Mouse (Mus musculus) liver, embryonic 11.5 days (tissue): ENCODE data around the gene Ptprm. TPM values are rescaled to one million over a fixed set of nuclear protein-coding genes. Genes with fewer than 3 reads are reported as not detected.

ENCODE experiments used
- ATAC-seq: fragments of 200-750 bp; cut with Nextera tagmentation; replicated peaks from 2 replicates; pipeline ENCODE4 v1.8.0; 2017; ENCODE audit warnings: moderate number of reproducible peaks, mild to moderate bottlenecking, moderate TSS enrichment, moderate library complexity; ENCODE audit not compliant: low FRiP score
- DNase-seq: peaks from one replicate; pipeline ENCODE4 v3.0.0-alpha.2; 2017; ENCODE audit warnings: low spot score
- H3K27ac ChIP-seq: fragments of 300-500 bp; sonication (generic); 2 replicates; pipeline ENCODE4 v1.5.1; 2014; ENCODE audit warnings: mild to moderate bottlenecking, low read depth, low read length, control low read depth
- H3K27me3 ChIP-seq: fragments of 300-500 bp; sonication (generic); replicated peaks from 2 replicates; pipeline ENCODE4 v1.6.1; 2014; ENCODE audit warnings: low read length, mixed read lengths; ENCODE audit not compliant: control insufficient read depth, insufficient read depth
- H3K36me3 ChIP-seq: fragments of 300-500 bp; sonication (generic); 2 replicates; pipeline ENCODE4 v1.6.1; 2014; ENCODE audit warnings: mild to moderate bottlenecking, low read length, moderate library complexity, mixed read lengths; ENCODE audit not compliant: control insufficient read depth, insufficient read depth
- H3K4me1 ChIP-seq: fragments of 300-500 bp; sonication (generic); replicated peaks from 2 replicates; pipeline ENCODE4 v1.6.1; 2014; ENCODE audit warnings: low read length, mixed read lengths; ENCODE audit not compliant: control insufficient read depth, insufficient read depth
- H3K4me2 ChIP-seq: fragments of 300-500 bp; sonication (generic); 2 replicates; pipeline ENCODE4 v1.6.1; 2014; ENCODE audit warnings: mild to moderate bottlenecking, control low read depth, moderate library complexity
- H3K4me3 ChIP-seq: fragments of 300-500 bp; sonication (generic); 2 replicates; pipeline ENCODE4 v1.5.1; 2014; ENCODE audit warnings: low read depth, low read length, control low read depth
- H3K9ac ChIP-seq: fragments of 300-500 bp; sonication (generic); 2 replicates; pipeline ENCODE4 v1.6.1; 2014; ENCODE audit warnings: low read depth, low read length, control low read depth
- H3K9me3 ChIP-seq: fragments of 300-500 bp; sonication (generic); 2 replicates; pipeline ENCODE4 v1.6.1; 2016; ENCODE audit warnings: low read length, inconsistent platforms, mixed read lengths; ENCODE audit not compliant: control insufficient read depth
- WGBS: fragments of 180-500 bp; shearing (Covaris S2); extraction: QIAGEN DNeasy Blood & Tissue Kit; methylation state at CpG from one replicate; pipeline ENCODE4 v1.1.7; 2014; 5-methylcytosine and 5-hydroxymethylcytosine counted together
- polyA plus RNA-seq: library from polyadenylated mRNA; unstranded; fragments of >200 nt; fragmentation: Nextera tagmentation; extraction: Ambion mirVana; gene quantifications from 2 replicates; pipeline ENCODE4 v1.2.1, GENCODE M21; 2014

Ptprm gene
- polyA plus RNA-seq, 1 experiment from 2014 or later = 5.7 TPM

DNA sequence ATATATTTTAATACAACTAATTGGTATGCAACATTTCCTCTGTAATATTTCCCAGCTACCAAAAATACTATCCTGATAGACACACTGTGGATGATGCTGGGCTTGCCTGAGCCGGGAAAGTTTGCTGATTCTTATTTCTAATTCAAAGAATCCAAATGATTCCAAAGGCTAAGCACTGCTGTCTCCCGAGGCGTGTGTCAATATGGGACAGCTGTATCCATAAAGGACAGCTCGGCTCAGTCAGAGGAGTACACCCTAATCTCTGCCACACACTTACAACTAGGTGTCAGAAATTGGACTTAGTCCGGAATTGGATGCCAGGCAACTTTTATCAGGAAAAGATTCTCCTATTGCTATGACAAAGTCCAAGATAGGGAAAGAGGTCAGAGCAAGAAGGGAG lies 290.6 kb downstream of the Ptprm start:
- Histone ChIP-seq H3K9me3 (no peaks in the 10 kb centered on the region), H3K4me3 (no peak overlapping the region), H3K4me1 (no peaks in the 10 kb centered on the region), H3K27ac (no peak overlapping the region), H3K9ac (no peak overlapping the region), H3K36me3 (no peaks in the 10 kb centered on the region), H3K27me3 (no peaks in the 10 kb centered on the region), H3K4me2 (no peak overlapping the region)
- ATAC-seq (no peak), DNase-seq (no peak)
- 80% methylated on average over 5 of the region's 5 CpGs for WGBS

DNA sequence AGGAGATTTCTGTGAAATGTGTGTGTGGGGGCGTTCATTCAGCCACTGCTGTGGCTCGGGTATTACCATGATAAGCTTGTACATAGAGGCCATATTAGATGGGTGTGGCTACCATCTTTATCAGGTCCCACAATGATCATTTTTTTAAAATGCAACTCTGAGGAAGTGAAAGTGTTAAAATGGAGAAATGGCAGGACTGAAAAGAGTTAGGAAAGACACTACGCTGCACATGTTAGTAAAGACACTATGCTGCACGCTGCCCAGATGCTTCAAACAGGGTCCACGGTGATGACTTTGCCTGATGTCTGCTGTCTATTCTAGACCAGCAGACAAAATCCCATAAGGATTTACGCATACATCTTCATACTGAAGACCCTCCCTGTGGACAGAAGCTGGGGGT lies 298.6 kb downstream of the Ptprm start:
- Histone ChIP-seq H3K27ac (no peak overlapping the region), H3K9ac (no peak overlapping the region), H3K27me3 (no peaks in the 10 kb centered on the region), H3K4me2 (no peak overlapping the region), H3K36me3 (no peaks in the 10 kb centered on the region), H3K9me3 (no peaks in the 10 kb centered on the region), H3K4me3 (no peak overlapping the region), H3K4me1 (no peaks in the 10 kb centered on the region)
- WGBS = 83% methylated on average over 6 of the region's 6 CpGs
- DNase-seq = no peak
- no peak for ATAC-seq

DNA sequence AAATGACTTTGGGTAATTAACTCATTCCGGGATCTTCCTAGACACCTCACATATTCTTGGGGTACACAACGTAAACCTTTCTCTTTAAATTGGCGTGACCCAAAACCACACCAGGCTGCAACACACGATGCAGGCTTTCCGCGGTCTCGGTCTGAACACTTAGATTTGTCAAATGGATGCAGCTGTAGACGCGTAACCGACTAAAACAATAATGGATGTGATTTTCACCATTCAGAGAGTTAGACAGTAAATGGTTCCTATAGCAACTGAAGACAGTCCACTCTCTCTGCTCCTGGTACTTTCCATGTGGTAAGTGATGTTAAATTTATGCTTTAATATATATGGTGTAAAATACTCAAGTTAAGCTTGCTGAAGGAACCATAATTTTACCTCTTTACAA lies 300.1 kb downstream of the Ptprm start:
- Histone ChIP-seq H3K27me3 (no peaks in the 10 kb centered on the region), H3K4me1 (no peaks in the 10 kb centered on the region), H3K36me3 (no peaks in the 10 kb centered on the region), H3K4me3 (no peak overlapping the region), H3K9me3 (no peaks in the 10 kb centered on the region), H3K4me2 (no peak overlapping the region), H3K9ac (no peak overlapping the region), H3K27ac (no peak overlapping the region)
- ATAC-seq (no peak), DNase-seq (no peak)
- WGBS = 88% methylated on average over 10 of the region's 10 CpGs

DNA sequence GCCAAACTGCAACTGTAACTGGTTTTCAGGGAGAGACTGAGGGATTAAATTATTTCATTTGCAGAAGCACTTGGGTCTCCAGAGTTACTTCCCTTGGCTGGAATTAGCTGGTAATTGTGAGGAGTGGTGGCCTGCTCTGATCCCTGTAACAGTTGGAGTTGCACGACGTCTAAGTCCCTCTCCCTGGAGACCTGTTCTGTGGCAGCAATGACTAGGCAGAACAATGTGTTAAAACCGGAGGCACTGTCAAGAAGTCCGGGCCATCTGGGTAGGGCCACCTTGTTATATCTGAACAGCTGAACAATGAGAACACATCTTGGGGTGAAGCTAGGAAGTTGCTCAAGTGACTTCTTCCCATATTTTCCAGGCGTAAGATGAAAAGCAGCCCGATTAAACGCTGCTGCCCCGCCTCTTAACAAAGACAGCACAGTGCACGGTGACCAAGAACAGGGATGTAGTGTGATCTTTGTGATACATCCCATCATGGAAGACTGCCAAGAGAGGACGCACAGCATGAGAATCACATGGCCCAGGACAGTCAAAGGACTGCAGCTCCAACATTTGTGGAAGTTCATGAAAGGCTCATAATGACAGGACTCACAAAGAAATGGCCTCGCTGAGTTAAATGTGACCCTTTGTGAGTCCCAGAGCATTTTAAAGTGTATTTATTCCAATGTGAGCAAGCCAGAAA lies 301.5 kb downstream of the Ptprm start:
- no peaks in the 10 kb centered on the region for H3K9me3 ChIP-seq
- ATAC-seq (no peak), DNase-seq (no peak)
- 81% methylated on average over 11 of the region's 11 CpGs for WGBS
- no peak overlapping the region for H3K27ac ChIP-seq
- H3K4me3 ChIP-seq = no peak overlapping the region
- no peak overlapping the region for H3K9ac ChIP-seq
- no peaks in the 10 kb centered on the region for H3K4me1 ChIP-seq
- no peaks in the 10 kb centered on the region for H3K36me3 ChIP-seq
- no peak overlapping the region for H3K4me2 ChIP-seq
- no peaks in the 10 kb centered on the region for H3K27me3 ChIP-seq

DNA sequence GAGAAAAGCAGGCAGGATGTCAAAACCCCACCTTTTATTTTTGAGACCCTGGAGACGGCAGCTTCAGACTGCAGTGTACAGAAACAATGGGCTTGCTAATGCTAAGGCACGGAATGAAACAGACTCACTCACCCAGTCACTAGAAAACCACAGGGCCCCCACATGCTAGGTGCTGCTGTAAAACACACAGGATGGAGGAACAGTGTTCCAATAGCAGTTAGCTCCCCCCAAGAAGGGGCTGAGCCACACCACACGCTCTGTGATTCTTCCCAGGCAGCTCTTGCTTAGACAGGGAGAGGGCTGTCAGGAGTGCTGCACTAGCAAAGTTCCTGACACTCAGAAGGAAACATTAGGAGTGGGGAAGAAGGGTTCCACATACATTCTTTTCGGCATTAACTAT lies 306.6 kb downstream of the Ptprm start:
- 80% methylated on average over 4 of the region's 4 CpGs for WGBS
- Histone ChIP-seq H3K9ac (no peak overlapping the region), H3K4me3 (no peak overlapping the region), H3K4me1 (no peaks in the 10 kb centered on the region), H3K27ac (no peak overlapping the region), H3K4me2 (no peak overlapping the region), H3K27me3 (no peaks in the 10 kb centered on the region), H3K36me3 (no peaks in the 10 kb centered on the region), H3K9me3 (no peaks in the 10 kb centered on the region)
- no peak for DNase-seq
- no peak for ATAC-seq

DNA sequence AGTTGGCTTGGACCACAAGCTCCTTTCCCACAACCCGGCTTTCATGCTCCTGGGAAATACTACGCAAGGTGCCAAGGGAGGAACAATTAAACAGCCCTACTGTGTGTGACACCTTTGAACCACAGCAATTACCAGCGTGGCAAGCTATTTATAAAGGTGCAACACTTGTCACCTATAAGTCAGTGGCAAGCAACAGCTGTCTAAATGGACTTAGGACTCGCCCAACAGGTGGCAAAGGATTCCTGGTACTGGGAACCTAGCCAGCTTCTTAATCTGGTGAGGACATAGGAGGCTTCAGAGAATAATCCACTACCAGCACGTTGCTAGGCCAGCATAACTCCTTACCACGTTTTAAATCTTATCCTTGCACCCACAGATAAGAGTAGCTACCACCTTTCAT lies 315.7 kb downstream of the Ptprm start:
- 70% methylated on average over 6 of the region's 6 CpGs for WGBS
- Histone ChIP-seq H3K4me3 (no peak overlapping the region), H3K9ac (no peak overlapping the region), H3K27me3 (no peaks in the 10 kb centered on the region), H3K4me1 (no peaks in the 10 kb centered on the region), H3K9me3 (no peaks in the 10 kb centered on the region), H3K36me3 (no peaks in the 10 kb centered on the region), H3K4me2 (no peak overlapping the region), H3K27ac (no peak overlapping the region)
- DNase-seq (no peak), ATAC-seq (no peak)

DNA sequence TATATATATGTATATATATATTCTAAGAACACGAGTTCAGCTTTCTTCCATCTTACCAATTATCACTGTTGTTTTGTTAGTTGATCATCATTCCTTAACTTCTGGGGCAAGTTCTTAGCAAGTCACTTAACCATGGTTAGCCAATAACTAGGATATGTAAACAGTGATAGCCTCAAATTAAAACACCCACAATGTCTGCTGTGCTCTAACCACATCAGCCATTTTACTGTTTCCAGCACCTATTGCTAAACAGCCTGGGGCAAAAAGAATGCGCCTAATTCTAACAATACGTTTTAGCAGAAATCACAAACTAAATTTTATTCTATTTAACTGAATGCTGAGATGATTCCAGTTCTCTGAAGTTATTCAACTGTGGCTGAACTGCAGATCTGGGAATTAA lies 320.7 kb downstream of the Ptprm start:
- ATAC-seq = no peak
- H3K27ac ChIP-seq = no peak overlapping the region
- no peak overlapping the region for H3K4me2 ChIP-seq
- H3K4me3 ChIP-seq = no peak overlapping the region
- DNase-seq = no peak
- H3K36me3 ChIP-seq = no peaks in the 10 kb centered on the region
- no peaks in the 10 kb centered on the region for H3K4me1 ChIP-seq
- no peaks in the 10 kb centered on the region for H3K27me3 ChIP-seq
- WGBS = 86% methylated on average over 3 of the region's 3 CpGs
- no peak overlapping the region for H3K9ac ChIP-seq
- H3K9me3 ChIP-seq = no peaks in the 10 kb centered on the region

DNA sequence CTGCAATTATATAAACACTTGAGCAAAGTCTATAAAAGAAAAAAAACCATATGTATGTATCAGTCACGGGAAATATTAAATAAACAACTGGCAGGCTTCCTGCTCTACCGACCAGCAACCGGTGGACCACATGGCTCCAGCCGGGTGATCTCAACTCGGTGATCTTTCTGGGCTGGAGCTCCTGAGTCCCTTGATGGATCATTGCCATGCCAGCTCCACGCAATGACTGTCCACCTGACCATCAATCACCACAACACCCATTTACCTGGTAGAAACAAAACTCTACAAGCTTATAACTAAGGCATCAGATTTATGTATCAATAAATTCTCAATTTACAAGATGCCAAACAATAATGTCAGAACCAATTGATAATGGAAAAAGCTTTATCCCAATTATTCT lies 322.2 kb downstream of the Ptprm start:
- DNase-seq = no peak
- no peak overlapping the region for H3K9ac ChIP-seq
- 87% methylated on average over 6 of the region's 6 CpGs for WGBS

DNA sequence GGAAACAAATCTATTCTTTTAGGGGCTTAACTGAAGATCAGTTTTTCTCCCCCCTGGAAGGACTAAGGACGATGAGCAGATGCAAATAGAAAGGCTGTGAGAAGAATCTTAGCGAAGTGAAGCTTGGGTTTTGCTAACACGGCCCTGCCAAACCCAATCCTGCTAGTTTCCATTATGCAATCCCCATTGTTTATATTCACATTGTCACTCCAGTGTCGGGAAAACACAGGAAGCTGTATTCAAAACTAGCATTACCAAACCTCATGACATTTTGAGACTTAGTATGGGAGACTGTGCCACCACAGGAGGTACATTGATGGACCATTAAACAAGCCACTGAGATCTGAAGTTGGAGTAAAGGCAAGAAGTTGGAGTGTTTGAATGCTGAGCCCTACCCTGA lies 322.9 kb downstream of the Ptprm start:
- DNase-seq (no peak), ATAC-seq (no peak)
- WGBS = 66% methylated on average over 4 of the region's 4 CpGs
- H3K4me1 ChIP-seq = no peaks in the 10 kb centered on the region
- no peak overlapping the region for H3K4me3 ChIP-seq
- no peaks in the 10 kb centered on the region for H3K9me3 ChIP-seq
- no peak overlapping the region for H3K9ac ChIP-seq
- H3K27me3 ChIP-seq = no peaks in the 10 kb centered on the region
- no peak overlapping the region for H3K4me2 ChIP-seq
- H3K27ac ChIP-seq = no peak overlapping the region
- no peaks in the 10 kb centered on the region for H3K36me3 ChIP-seq

More for the DNA sequence above, 322.2 kb downstream of the Ptprm start:
- ATAC-seq = no peak
- no peaks in the 10 kb centered on the region for H3K4me1 ChIP-seq
- no peak overlapping the region for H3K4me2 ChIP-seq
- H3K4me3 ChIP-seq = no peak overlapping the region
- H3K27ac ChIP-seq = no peak overlapping the region
- H3K36me3 ChIP-seq = no peaks in the 10 kb centered on the region
- H3K27me3 ChIP-seq = no peaks in the 10 kb centered on the region
- H3K9me3 ChIP-seq = no peaks in the 10 kb centered on the region
